Mouse (Mus musculus): ENCODE data around the gene Tcea3.

The Tcea3 gene

DNA sequence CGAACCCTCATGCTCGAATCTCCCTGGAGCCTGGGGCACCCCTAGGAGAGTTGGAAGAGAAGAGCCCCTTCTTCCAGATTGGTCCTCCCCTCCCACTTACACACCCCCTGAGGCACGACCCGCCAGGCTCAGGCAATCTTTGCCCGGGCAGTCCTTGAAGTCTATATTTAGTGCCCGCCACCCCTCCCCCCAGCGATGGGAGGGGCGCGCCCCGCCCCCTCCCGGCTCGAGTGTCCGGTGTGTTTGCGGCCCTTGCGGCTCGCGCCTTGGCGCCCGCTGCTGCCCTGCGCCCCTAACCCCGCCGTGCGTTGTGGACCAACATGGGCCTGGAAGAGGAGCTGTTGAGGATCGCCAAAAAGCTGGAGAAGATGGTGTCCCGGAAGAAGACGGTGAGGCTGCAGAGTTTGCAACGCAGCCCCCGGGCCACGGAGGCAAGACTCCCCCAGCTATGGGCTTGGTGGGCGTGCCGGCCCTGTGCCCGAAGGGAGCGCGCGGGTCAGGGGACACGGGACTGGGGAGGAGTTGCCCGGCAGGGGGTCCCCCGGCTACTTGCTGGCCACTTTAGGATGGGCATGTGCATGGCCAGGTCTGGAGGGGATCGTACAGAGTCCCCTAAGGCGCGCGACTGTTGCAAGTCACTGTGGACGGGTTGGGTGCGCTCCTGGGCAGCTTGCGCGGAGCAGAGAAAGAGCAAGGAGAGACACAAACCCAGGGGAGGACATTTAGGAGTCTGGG, at the start of gene Tcea3:
Gene Tcea3 (plus strand): TSS at position 1 of the 735 bp plus-strand sequence.
- in situ Hi-C loops (cut with MboI, MseI): no loop called here

DNA sequence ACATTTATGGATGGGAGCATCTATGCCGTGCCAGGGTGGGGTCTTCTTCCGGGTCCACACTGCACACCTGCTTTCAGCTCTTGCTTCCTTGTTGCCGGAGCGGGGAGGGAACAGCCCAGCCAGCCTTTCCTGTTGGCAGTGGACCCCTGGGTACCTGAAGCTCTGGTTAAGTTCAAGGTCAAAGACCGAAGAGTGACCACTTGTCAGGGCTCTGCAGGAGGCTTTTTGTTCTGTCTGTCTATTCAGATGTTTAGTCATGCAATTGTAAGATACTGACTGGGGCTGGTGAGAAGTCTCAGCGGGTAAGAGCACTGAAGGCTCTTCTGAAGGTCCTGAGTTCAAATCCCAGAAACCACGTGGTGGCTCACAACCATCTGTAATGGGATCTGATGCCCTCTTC, 48.7 kb upstream of the Tcea3 start:
- in situ Hi-C loops (cut with MboI, MseI): no loop called here

DNA sequence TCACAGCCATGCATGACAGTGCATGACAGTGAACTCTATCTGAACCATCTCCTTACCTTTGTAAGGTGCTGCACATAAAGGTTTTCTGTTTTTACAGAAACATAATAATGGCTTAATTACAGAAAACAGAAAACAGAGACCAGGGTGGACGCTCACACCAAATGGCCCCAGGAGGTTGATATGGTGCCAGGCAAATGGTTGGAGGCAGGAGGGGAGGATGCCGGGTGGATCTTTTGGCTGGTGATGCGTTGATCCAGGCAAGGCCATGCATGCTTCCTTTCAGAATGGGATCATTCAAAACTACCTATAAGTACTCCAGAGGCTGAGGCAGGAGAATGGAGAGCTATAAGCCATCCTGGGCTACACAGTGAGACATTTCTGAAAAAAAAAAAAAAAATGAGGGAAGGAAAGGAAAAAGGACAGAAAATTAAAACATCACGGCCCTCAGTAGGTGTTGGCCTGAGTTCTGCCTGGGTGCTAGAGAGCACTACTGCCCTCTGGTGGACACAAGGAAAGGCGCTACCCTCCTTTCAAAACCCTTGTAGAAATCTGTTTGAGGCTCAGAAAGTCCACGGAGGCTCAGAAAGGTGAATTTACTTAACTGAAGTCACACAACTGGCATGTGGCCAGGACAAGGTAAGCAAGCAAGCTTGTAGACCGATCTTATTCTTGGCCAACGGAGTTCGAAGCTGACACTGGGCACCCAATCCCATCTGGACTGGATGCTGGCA, 47.8 kb upstream of the Tcea3 start:
- in situ Hi-C loops (cut with MboI, MseI): loop anchor here (5.0 kb wide), 1 partner anchor 37 kb away; no protein-coding TSS in a partner anchor

DNA sequence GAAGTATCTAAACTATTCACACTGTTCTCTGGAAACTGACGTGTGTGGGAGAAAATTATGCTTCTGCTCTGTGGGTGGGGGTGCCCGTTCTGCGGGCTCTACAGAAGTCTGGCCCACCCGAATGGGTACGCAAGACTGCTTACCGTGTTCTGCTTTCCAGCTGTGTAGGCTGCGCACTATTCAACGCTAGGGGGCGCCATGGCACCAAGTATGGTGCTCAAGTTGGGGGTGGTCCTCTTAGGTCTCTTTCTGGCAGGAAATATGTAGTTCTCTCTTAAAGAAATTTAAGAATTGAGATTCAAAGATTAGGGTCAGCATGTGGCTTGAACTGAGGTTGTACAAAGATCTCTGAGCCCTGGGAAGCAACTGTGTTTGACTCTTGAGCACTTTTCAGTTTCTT, 45.0 kb upstream of the Tcea3 start:
- in situ Hi-C loops (cut with MboI, MseI): loop anchor here (5.0 kb wide), 1 partner anchor 40 kb away; no protein-coding TSS in a partner anchor

DNA sequence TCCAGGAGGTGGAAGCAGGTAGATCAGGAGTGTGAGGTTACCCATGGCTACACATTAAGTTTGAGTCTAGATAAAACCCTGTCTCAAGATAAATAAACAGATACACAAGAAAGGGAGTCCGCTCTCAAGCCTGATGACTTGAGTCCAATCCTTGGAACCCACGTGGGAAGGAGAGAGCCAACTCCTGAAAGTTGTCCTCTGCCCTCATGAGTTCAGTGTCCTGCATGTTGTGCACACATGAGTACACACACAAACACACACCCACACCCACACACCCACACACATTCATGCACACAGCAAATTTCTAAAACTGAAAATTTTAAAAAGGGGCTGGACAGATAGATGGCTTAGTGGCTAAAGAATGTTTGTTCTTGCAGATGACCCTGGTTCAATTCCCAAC, 42.8 kb upstream of the Tcea3 start:
- in situ Hi-C loops (cut with MboI, MseI): loop anchor here (5.0 kb wide), 1 partner anchor 42 kb away; no protein-coding TSS in a partner anchor

DNA sequence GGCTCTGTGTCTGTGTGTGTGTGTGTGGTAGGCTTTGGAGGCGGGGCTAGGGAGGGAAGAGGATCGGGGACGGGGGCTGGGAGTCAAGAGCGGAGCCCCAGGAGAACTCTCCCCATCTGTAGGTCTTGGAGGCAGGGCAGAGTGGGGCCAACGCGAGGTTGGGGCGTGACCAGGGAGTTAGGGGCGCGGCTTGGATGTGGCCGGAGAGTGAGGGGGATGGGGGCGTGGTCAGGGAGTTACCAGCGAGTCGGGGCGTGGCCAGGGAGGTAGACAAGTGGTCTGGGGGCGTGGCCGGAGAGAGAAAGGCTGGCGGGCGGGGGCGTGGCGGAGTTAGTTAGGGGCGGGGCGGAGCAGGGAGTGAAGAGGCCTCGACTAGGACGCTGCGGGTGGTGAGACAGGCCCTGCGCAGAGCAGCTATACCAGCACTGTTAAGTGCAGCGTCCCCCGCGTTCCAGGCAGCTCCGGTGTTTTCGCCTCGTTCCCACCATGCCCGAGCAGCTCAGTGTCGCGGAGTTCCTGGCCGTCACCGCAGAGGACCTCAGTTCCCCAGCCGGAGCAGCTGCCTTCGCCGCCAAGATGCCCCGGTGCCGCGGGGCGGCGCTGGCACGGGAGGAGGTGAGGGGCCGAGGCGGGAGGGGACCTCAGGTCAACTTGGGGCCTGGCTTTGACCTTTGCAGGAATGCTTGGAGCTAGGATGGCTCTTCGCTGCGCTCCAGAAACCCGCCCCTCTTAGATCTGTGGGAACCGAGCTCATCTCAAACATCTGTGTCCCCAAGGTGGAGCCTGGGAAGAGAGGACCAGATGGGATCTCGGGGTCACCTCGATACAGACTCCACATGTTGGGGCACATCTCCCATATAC, 41.3 kb upstream of the Tcea3 start, which contains the start of gene Asap3:
Gene Asap3 (plus strand): TSS at position 333 of the 861 bp plus-strand sequence.
- in situ Hi-C loops (cut with MboI, MseI): no loop called here

DNA sequence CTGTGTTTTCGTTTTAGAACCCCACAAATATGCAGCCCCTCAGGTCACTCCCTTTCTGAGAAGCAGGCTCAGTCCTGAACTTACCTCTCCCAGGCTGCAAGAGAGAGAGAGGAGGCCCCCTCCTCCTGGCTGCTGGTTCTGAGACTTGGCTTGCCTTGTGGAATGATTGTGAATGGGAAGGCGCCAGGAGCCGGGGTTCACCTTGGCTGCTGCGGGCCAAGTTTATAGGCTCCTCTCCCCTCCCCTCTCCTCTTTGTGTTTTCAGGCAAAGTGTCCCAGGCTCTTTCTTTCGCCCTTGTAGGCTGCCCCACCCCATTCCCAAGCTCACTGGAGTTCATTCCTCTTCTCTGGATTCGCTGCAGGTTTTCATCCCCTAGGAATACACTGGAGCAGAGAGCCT, 40.6 kb upstream of the Tcea3 start:
- in situ Hi-C loops (cut with MboI, MseI): no loop called here

DNA sequence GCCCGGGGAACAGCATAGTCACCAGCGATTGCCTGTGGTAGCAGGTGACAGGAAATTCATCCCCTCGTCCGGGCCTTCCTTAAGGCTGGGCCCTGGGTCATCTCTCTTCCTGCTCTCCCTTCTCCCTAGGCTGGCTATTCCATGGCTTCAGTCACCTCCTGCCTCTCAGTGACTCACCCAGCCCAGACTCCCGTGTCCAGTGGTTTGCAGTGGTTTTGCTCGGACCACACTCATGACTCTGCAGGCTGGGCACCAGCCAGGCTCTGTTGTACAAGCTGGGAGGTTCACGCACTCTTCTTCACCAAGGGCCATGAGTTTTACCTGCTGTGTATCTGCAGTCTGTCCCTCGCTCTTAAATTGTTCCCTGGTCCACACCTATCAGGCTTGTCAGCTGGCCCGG, 36.6 kb upstream of the Tcea3 start:
- in situ Hi-C loops (cut with MboI, MseI): no loop called here

DNA sequence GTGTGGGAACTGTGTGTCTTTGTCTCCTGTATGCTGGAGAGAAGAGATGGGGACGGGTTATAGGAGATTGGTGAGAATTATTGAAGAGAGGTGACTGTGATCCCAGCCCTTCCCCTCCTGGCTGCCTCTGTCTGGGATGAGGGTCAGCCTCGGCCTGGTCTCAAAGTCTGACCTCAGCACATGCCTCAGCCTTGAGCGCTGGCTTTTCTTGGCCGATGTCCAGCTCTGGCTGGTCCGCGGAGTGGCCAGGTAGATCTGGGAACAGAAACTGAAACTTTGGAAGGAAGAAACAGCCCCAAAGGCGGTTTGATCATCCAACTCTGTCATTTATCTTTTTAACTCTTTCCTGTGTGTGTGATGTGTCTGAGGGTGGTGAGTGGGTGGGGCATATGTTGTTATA, 33.9 kb upstream of the Tcea3 start:
- in situ Hi-C loops (cut with MboI, MseI): no loop called here

DNA sequence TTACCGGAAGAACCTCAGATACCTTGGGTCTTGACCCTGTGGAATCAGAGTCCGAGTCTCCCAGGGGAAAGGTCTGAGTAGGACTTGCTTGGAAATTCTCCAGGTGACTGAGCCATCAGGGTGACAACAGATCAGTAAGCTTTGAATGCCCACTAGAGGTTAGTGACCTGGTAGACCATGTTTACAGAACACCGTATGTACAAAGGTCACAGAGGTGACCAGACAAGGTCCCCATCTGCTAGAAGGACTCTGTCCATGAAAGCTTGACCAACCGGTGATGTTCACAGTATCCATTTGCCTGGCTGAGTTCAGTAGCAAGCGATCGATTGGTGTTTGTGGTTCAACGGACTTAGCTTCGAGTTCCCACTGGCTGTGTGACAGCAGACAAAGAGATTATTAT, 32.7 kb upstream of the Tcea3 start:
- in situ Hi-C loops (cut with MboI, MseI): no loop called here

DNA sequence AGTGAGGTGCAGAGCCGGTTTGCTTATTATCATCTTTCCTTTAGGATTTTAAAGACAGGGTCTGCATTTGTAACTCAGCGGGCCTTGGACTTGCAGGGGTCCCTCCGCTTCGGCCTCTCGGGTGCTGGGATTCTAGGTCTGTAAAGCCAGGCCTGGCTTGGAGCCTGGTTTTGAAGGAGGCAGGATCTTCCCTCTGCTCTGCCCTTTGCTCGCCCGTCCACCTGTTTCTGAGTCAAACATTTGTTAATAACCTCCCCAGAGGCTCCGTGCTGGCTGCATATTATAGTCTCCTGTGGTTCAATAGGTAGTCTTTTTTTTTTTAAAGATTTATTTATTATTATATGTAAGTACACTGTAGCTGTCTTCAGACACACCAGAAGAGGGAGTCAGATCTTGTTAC, 32.0 kb upstream of the Tcea3 start:
- in situ Hi-C loops (cut with MboI, MseI): no loop called here

DNA sequence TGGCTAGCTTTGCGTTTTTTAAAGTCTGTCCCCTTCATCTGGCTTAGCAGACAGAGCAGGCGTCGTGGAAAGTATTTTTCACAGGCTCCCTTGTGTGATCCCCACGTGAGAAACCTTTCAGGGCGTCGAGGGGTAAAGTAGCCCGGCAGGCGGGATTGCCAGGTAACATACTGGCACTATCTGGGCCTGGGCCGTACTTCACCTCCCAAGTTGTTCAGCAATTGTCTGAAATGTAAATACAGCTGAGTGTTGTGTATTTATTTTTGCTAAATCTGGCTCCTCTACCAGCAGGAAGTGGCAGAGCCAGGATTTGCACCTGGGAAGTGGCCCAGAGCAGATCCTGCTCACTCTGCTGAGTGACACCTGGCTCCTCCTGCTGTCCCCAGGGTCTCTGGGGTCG, 30.5 kb upstream of the Tcea3 start:
- in situ Hi-C loops (cut with MboI, MseI): no loop called here

DNA sequence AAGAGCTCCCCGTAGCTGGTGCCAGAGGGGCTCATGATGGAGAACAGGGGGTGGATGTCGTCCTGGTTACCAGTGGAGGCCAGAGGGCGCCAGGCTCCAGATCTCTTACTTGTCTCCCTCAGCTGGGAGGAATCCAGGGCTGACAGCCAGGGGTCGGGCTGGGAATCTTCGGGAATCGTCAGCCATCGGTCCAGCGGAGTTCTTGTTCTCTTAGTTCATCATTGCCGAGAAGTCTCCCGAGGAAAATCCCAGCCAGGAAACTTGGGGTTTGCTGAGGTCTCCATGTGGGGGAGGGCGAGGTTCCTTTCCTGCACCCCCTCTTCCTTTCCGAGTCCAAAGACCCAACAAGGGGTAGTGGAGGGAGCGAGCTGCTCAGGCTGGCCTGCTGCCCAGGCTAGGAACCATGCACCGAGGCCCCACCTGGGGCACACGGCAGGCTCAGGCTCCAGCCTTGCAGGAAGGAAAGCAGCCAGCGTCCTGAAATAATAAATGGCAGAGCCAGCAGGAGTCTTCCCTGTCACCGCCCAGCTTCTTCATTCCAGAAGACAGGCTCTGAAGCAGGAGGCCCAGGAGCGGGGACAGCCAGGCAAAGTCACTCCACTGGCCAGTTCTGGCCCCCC, 28.8 kb upstream of the Tcea3 start:
- in situ Hi-C loops (cut with MboI, MseI): no loop called here

DNA sequence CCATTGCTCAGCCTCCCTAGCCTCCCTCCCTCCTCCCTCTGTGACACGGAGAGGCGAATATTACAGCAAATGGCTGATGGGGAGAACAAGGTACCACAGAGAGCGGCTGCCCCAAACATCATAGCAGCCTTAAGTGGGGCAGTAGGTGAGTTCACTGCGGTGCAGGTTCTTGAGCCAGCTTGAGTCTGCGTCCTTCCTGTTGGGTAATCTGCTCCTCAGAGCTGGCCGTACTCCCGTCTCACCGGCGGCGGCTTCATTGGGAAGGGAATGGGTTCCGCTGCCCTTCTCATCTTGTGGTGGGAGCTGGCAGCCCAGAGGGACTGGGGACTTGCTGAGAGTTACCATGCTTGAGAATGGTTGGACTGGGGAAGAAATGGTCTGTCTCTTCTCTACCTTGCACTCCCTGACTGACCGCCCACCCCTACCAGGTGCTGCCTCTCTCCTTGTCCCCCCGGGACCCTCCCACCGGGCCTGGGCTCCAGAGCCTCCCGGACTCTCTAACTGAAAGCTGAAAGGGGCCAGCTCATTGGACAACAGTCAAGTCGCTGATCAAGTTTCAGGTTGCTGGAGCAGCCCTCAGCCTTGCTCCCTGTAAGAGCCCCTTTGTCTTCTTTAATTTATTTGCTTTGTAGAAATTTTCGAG, 27.3 kb upstream of the Tcea3 start:
- in situ Hi-C loops (cut with MboI, MseI): no loop called here

DNA sequence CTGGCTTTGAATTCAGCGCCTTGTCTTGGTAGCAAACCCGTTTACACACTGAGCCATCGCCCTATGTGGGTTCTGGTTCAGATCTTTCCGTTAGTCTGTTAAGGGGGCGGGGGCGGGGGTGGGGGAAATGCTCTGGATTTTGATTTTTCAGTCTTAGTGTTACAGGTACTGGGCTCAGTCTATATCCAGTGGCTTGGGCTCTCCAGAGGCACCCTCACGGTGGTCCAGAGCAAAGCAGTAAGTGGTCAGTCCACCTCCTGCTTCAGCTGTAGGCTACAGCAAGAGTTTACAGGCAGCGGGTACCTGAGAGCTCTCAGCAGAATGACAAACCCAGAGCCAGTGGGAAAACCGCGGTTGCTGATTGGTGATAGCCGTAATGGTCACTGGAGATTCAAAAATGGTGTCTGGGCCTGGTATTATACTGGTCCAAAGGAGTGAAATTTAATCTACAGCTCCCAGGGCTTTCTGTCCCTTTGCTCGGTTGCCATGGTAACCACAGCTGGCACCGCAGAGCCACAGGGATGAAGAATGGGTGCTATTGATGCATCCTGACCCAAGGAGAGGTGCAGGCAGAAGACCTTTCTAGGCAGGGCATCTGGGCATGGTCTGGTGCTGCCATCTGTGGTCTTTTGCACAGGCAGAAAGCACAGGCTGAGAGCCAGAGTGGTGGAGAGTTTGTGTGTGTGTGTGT, 23.8 kb upstream of the Tcea3 start:
- in situ Hi-C loops (cut with MboI, MseI): no loop called here

DNA sequence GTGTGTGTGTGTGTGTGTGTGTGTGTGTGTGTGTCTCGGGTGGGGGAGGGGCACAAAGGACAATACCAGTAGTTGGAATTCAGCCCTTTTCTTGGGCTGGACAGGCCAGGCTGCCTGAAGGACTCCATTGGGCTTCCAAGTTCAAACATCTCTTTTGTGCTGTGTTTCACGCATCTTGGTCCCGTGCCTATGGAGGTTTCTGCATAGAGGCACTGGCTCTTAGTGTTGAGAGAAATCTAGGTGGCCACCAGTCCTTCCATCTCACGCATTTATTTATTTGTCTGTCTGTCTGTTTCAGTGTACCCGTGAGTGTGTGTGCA, 23.3 kb upstream of the Tcea3 start:
- in situ Hi-C loops (cut with MboI, MseI): no loop called here

DNA sequence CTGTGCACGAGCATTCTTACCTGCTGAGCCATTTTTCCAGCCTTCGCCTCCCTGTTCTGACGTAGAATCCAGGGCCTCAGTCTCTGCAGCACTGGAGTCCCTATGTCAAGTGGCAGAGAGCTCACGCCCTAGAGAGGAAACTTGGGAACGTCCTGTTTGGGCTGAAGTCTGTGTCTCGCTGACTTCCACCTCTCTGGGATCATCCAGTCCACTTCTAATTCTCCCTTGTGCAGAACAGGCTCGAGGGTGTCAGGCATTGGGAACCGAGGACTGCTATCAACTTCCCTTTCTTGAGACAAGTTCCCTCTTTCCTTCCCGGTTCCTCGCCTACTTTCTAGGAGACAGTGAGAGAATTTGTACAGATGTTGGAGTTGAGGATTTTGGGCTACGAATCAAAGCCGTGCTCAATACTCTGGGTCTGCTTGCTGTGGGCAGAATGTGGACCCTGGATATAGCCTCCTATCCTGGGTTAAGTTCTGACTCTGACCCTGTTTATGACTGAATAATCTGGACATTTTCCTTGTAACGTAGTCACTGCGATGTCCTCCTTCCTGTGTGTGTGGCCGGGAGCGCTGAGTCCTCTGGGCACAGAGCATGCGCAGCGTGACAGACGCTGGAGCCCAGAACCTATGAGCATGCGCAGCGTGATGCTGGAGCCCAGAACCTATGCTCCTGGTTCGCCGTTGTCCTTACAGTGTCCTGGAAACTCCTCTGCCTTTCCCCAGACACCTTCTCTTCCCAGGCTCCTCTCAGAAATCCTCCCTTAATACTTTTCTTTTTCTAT, 22.7 kb upstream of the Tcea3 start:
- in situ Hi-C loops (cut with MboI, MseI): no loop called here

DNA sequence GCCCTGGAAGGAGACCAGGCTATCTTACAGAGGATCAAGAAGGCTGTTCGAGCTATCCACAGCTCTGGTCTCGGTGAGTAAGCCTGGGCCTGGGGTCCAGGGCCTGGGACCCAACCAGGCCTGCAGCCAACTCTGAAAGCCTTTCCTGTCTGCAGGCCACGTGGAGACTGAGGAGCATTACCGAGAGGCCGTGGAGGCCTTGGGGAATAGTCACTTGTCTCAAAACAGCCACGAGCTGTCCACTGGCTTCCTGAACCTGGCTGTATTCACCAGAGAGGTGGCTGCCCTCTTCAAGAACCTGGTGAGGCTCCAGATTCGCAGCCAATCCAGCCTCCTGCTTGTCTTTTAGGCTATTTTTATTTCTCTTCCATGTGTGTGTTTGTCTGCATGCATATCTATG, 20.1 kb upstream of the Tcea3 start:
- in situ Hi-C loops (cut with MboI, MseI): no loop called here

DNA sequence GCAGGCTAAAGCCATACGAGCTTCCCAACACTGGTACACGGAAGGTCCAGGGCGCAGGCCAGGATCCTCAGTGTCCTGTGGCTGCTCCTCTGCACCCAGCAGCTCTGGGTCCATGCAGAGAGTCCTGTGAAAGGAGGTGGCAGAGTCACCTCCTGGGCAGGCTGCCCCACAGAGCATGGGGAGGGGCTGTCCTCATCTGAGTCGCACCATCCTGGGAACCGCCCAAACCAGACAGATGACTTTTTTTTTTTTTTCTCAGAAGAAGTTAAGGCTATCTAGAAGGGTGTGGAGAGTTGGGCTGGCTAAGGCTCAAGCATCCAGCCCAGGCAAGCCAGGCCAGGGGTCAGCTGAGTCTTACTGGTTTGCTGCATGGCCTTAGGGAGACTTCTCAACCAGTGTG, 18.9 kb upstream of the Tcea3 start:
- in situ Hi-C loops (cut with MboI, MseI): no loop called here

DNA sequence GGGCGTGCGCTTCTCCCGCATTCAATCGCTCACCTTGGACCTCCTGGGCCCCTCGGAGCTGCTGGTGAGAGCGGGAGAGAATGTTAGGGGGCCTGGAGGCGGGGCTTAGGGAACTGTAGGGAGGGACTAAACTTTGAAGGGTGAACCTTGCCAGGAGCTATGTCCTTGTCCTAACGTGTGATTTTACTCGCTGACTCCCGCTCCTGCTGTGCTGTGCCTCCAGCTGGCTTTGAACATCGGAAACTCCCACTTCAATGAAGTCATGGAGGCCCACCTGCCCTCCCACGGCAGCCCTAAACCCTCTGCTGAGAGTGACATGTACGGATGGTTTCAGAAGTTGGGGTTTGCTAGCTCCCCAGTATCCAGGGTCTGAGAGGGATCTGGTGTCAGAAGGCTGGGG, 8.9 kb upstream of the Tcea3 start:
- in situ Hi-C loops (cut with MboI, MseI): no loop called here
